Mouse (Mus musculus) liver, adult 2 months (tissue): Measurements from ENCODE around the gene Gm21981.

ENCODE experiments used
- CTCF ChIP-seq: fragments of 200-500 bp; IDR thresholded peaks from 2 replicates; pipeline ENCODE4 v1.5.1; 2011; ENCODE audit warnings: low read depth, low read length, control low read depth
- POLR2A ChIP-seq: fragments of 200-500 bp; IDR thresholded peaks from 2 replicates; pipeline ENCODE4 v1.6.1; 2011; ENCODE audit warnings: low read length, control low read depth; ENCODE audit not compliant: insufficient read depth; ENCODE audit errors: extremely low read depth

DNA sequence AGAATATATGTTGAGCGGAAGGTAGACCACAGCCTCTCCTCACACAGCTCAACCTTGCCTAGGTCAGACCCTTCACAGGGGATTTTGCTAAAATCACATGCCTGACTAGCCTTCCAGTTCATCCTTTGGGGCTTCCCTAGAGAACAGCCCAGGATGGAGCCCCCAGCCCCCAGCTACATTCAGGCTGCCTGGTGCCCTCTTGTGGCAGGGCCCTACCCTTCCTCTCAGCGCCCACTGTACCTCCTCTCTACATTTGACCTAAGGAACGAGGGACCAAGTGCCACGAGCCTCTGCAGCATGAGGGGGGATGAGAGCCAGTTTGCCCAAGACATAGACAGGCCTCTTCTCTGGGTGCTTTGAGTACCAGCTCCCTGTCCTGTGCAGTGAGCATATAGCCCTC, 10.4 kb upstream of the Gm21981 start:
- peak; percentile 22; the same call in 1 of the 2 replicates for TF ChIP-seq CTCF
- no peak for TF ChIP-seq POLR2A
